Mouse (Mus musculus) E14TG2a.4 (cell line): ENCODE results near the gene Fam161b.

Experiments
- H3K27me3 ChIP-seq: 2 replicates; pipeline ENCODE4 v1.6.1; 2014; ENCODE audit warnings: low read length, control low read depth; ENCODE audit not compliant: insufficient read depth
- H3K36me3 ChIP-seq: 2 replicates; pipeline ENCODE4 v1.6.1; 2014; ENCODE audit warnings: low read length, control low read depth; ENCODE audit not compliant: insufficient read depth
- H3K4me1 ChIP-seq: replicated peaks from 2 replicates; pipeline ENCODE4 v1.6.1; 2014; ENCODE audit warnings: low read depth, low read length, control low read depth
- H3K4me3 ChIP-seq: replicated peaks from 2 replicates; pipeline ENCODE4 v1.5.1; 2014; ENCODE audit warnings: mild to moderate bottlenecking, low read length
- H3K9me3 ChIP-seq: 2 replicates; pipeline ENCODE4 v1.6.1; 2014; ENCODE audit warnings: low read length, control low read depth
- CTCF ChIP-seq: conservative IDR thresholded peaks from 2 replicates; pipeline ENCODE4 v1.5.1; 2014; ENCODE audit warnings: low read length
- NANOG ChIP-seq: IDR thresholded peaks from 2 replicates; pipeline ENCODE4 v1.6.1; 2014; ENCODE audit warnings: borderline replicate concordance, low read length, mixed read lengths
- POU5F1 ChIP-seq: IDR thresholded peaks from 2 replicates; pipeline ENCODE4 v1.6.1; 2014; ENCODE audit warnings: low read length, borderline replicate concordance

The Fam161b gene

GRCm38 (mm10) chr12:84388097-84388496 lies 26.5 kb upstream of the Fam161b start:
- peaks cover 4% of the 10 kb centered on the region; the same call in 1 of the 2 replicates for H3K4me1 ChIP-seq
- no peak overlapping the region for H3K4me3 ChIP-seq
- TF ChIP-seq NANOG (no peak), POU5F1 (no peak), CTCF (no peak)
- no peaks in the 10 kb centered on the region for H3K36me3 ChIP-seq
- no peaks in the 10 kb centered on the region for H3K9me3 ChIP-seq
- no peaks in the 10 kb centered on the region for H3K27me3 ChIP-seq

GRCm38 (mm10) chr12:84385408-84385807 lies 23.8 kb upstream of the Fam161b start:
- Histone ChIP-seq H3K36me3 (no peaks in the 10 kb centered on the region), H3K27me3 (no peaks in the 10 kb centered on the region), H3K4me3 (no peak overlapping the region), H3K9me3 (no peaks in the 10 kb centered on the region), H3K4me1 (peaks cover 16% of the 10 kb centered on the region)
- TF ChIP-seq POU5F1 (no peak), NANOG (no peak), CTCF (no peak)

GRCm38 (mm10) chr12:84384644-84385081 lies 23.0 kb upstream of the Fam161b start:
- Histone ChIP-seq H3K27me3 (no peaks in the 10 kb centered on the region), H3K4me1 (peaks cover 16% of the 10 kb centered on the region), H3K36me3 (no peaks in the 10 kb centered on the region), H3K9me3 (no peaks in the 10 kb centered on the region), H3K4me3 (no peak overlapping the region)
- TF ChIP-seq NANOG (no peak), POU5F1 (no peak), CTCF (no peak)

GRCm38 (mm10) chr12:84382369-84382768 lies 20.7 kb upstream of the Fam161b start:
- Histone ChIP-seq H3K9me3 (no peaks in the 10 kb centered on the region), H3K36me3 (no peaks in the 10 kb centered on the region), H3K4me3 (no peak overlapping the region), H3K27me3 (no peaks in the 10 kb centered on the region), H3K4me1 (peaks cover 11% of the 10 kb centered on the region)
- no peak for TF ChIP-seq NANOG
- no peak for TF ChIP-seq CTCF
- TF ChIP-seq POU5F1 = no peak

- Histone ChIP-seq H3K4me1 (no peaks in the 10 kb centered on the region), H3K4me3 (no peak overlapping the region), H3K9me3 (no peaks in the 10 kb centered on the region), H3K36me3 (peaks cover 59% of the 10 kb centered on the region), H3K27me3 (no peaks in the 10 kb centered on the region)
- no peak for TF ChIP-seq POU5F1
- no peak for TF ChIP-seq CTCF
- no peak for TF ChIP-seq NANOG
These were observed 12.3 kb upstream of the Fam161b start for GRCm38 (mm10) chr12:84373831-84374481.

- TF ChIP-seq CTCF (no peak), NANOG (no peak), POU5F1 (no peak)
- H3K4me1 ChIP-seq = peaks cover 9% of the 10 kb centered on the region
- peaks cover 78% of the 10 kb centered on the region for H3K36me3 ChIP-seq
- H3K4me3 ChIP-seq = no peak overlapping the region
- H3K27me3 ChIP-seq = no peaks in the 10 kb centered on the region
- H3K9me3 ChIP-seq = no peaks in the 10 kb centered on the region
These were observed 10.0 kb upstream of the Fam161b start for GRCm38 (mm10) chr12:84371647-84372046.

- H3K4me3 ChIP-seq = no peak overlapping the region
- H3K9me3 ChIP-seq = no peaks in the 10 kb centered on the region
- no peak for TF ChIP-seq POU5F1
- TF ChIP-seq NANOG = no peak
- TF ChIP-seq CTCF = no peak
- H3K4me1 ChIP-seq = peaks cover 46% of the 10 kb centered on the region
- peaks cover 49% of the 10 kb centered on the region for H3K36me3 ChIP-seq
- no peaks in the 10 kb centered on the region for H3K27me3 ChIP-seq
These were observed 5.3 kb upstream of the Fam161b start for GRCm38 (mm10) chr12:84366971-84367370.

- peaks cover 53% of the 10 kb centered on the region for H3K4me1 ChIP-seq
- H3K36me3 ChIP-seq = peaks cover 31% of the 10 kb centered on the region
- no peaks in the 10 kb centered on the region for H3K27me3 ChIP-seq
- peak overlapping the region; percentile 54 for H3K4me3 ChIP-seq
- H3K9me3 ChIP-seq = no peaks in the 10 kb centered on the region
- TF ChIP-seq NANOG = no peak
- TF ChIP-seq CTCF = no peak
- TF ChIP-seq POU5F1 = no peak
These were observed 3.5 kb upstream of the Fam161b start for GRCm38 (mm10) chr12:84365137-84365536.

GRCm38 (mm10) chr12:84364291-84364690 lies 2.7 kb upstream of the Fam161b start:
- Histone ChIP-seq H3K9me3 (no peaks in the 10 kb centered on the region), H3K36me3 (peaks cover 22% of the 10 kb centered on the region), H3K4me1 (peaks cover 53% of the 10 kb centered on the region), H3K4me3 (peak overlapping the region; percentile 54), H3K27me3 (no peaks in the 10 kb centered on the region)
- TF ChIP-seq POU5F1 (no peak), NANOG (no peak), CTCF (no peak)
